Mouse (Mus musculus) hindbrain, embryonic 16.5 days (tissue): Measurements from ENCODE around the gene Hoxb2. TPM values are rescaled to one million over a fixed set of nuclear protein-coding genes. Genes with fewer than 3 reads are reported as not detected.

Experiments
- ATAC-seq: fragments of 200-750 bp; cut with Nextera tagmentation; 2 replicates; pipeline ENCODE4 v1.8.0; 2017; ENCODE audit warnings: moderate TSS enrichment, moderate library complexity
- H3K27ac ChIP-seq: fragments of 300-500 bp; sonication (generic); 2 replicates; pipeline ENCODE4 v1.5.1; 2014; ENCODE audit warnings: low read depth, mild to moderate bottlenecking, control low read depth, low read length, moderate library complexity
- H3K27me3 ChIP-seq: fragments of 300-500 bp; sonication (generic); replicated peaks from 2 replicates; pipeline ENCODE4 v1.6.1; 2014; ENCODE audit warnings: low read length; ENCODE audit not compliant: control insufficient read depth, insufficient read depth
- H3K36me3 ChIP-seq: fragments of 300-500 bp; sonication (generic); 2 replicates; pipeline ENCODE4 v1.6.1; 2014; ENCODE audit warnings: mild to moderate bottlenecking, low read length, moderate library complexity, mixed read lengths; ENCODE audit not compliant: control insufficient read depth, insufficient read depth
- H3K4me1 ChIP-seq: fragments of 300-500 bp; sonication (generic); 2 replicates; pipeline ENCODE4 v1.6.1; 2014; ENCODE audit warnings: low read depth, low read length; ENCODE audit not compliant: control insufficient read depth, insufficient read depth
- H3K4me2 ChIP-seq: fragments of 300-500 bp; sonication (generic); 2 replicates; pipeline ENCODE4 v1.6.1; 2014; ENCODE audit warnings: mild to moderate bottlenecking, low read length, control low read depth, moderate library complexity
- H3K4me3 ChIP-seq: fragments of 300-500 bp; sonication (generic); 2 replicates; pipeline ENCODE4 v1.5.1; 2014; ENCODE audit warnings: mild to moderate bottlenecking, low read length, control low read depth, moderate library complexity
- H3K9ac ChIP-seq: fragments of 300-500 bp; sonication (generic); 2 replicates; pipeline ENCODE4 v1.6.1; 2014; ENCODE audit warnings: low read depth, mild to moderate bottlenecking, control low read depth, low read length, moderate library complexity
- H3K9me3 ChIP-seq: fragments of 300-500 bp; sonication (generic); 2 replicates; pipeline ENCODE4 v1.6.1; 2014; ENCODE audit warnings: mild to moderate bottlenecking, low read length, moderate library complexity; ENCODE audit not compliant: control insufficient read depth
- WGBS: fragments of 180-500 bp; shearing (Covaris S2); extraction: QIAGEN DNeasy Blood & Tissue Kit; methylation state at CpG from one replicate; pipeline ENCODE4 v1.1.7; 2014; 5-methylcytosine and 5-hydroxymethylcytosine counted together
- polyA plus RNA-seq: library from polyadenylated mRNA; unstranded; fragments of >200 nt; fragmentation: Nextera tagmentation; extraction: Ambion mirVana; gene quantifications from 2 replicates; pipeline ENCODE4 v1.2.1, GENCODE M21; 2015

Gene Hoxb2
- polyA plus RNA-seq, 1 experiment from 2014 or later: 20.0 TPM

DNA sequence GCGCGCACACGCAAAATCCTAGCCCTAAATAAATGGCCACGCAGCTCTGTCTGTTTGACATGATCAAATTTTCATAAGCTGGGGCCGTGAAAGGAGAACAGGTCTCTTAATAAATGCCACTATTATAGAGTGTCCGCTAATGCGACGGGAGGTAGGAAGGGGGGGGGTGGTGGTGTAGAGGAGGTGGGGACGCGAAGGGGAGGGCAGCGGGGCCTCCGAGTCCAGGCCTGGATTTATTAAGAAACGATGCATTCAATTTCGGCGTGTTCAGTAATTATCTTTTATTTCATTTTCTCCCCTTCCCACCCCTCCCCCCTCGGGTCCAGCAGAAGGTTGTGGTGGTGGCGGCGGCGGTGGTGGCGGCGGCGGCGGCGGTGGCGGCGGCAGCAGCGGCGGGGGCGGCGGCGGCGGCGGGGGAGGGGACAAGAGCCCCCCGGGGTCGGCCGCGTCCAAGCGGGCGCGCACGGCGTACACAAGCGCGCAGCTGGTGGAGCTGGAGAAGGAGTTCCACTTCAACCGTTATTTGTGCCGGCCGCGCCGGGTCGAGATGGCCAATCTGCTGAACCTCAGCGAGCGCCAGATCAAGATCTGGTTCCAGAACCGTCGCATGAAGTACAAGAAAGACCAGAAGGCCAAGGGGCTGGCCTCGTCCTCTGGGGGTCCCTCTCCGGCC, 5.0 kb upstream of the Hoxb2 start:
- peaks cover 32% of the 10 kb centered on the region for H3K4me1 ChIP-seq
- ATAC-seq: no peak
- H3K9ac ChIP-seq: peak overlapping the region; percentile 62
- peaks cover 28% of the 10 kb centered on the region for H3K27me3 ChIP-seq
- H3K36me3 ChIP-seq: no peaks in the 10 kb centered on the region
- peak overlapping the region; percentile 30 for H3K4me3 ChIP-seq
- H3K27ac ChIP-seq: peak overlapping the region; percentile 91
- no peaks in the 10 kb centered on the region for H3K9me3 ChIP-seq
- H3K4me2 ChIP-seq: peak overlapping the region; percentile 62
- 2% methylated on average over 50 of the region's 56 CpGs for WGBS

DNA sequence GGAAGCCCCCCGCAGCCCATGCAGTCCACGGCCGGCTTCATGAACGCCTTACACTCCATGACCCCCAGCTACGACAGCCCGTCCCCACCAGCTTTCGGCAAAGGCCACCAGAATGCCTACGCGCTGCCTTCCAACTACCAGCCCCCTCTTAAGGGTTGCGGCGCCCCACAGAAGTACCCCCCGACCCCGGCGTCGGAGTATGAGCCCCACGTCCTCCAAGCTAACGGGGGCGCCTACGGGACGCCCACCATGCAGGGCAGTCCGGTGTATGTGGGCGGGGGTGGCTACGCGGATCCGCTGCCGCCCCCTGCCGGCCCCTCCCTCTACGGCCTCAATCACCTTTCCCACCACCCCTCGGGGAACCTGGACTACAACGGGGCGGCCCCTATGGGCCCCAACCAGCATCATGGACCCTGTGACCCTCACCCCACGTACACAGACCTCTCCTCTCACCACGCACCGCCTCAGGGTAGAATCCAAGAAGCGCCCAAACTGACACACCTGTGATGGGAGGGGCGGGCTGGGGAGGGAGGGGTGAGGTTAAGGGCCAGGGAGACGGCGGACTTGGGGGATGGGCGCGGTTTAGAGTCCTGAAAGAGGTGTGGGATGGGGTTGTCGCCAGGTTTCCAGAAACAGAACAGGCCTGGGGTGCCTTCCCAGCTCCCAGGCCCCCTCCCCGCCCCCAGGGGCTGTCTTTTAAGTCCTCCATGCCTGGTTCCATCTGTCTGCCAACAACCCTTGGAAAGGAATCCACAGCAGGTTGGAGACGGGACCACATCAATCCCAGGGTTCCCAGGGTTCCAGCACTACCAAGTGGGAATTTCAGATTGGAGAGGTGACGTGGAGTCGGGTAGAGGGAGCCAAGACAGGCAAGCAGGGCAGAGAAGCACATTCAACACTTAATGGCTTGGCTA, 4.2 kb upstream of the Hoxb2 start:
- peak overlapping the region; percentile 91 for H3K27ac ChIP-seq
- no peaks in the 10 kb centered on the region for H3K36me3 ChIP-seq
- no peak for ATAC-seq
- H3K27me3 ChIP-seq: peaks cover 30% of the 10 kb centered on the region
- peaks cover 38% of the 10 kb centered on the region for H3K4me1 ChIP-seq
- 2% methylated on average over 44 of the region's 45 CpGs for WGBS
- peak overlapping the region; percentile 62 for H3K9ac ChIP-seq
- H3K9me3 ChIP-seq: no peaks in the 10 kb centered on the region
- peak overlapping the region; percentile 62 for H3K4me2 ChIP-seq
- H3K4me3 ChIP-seq: peak overlapping the region; percentile 30

DNA sequence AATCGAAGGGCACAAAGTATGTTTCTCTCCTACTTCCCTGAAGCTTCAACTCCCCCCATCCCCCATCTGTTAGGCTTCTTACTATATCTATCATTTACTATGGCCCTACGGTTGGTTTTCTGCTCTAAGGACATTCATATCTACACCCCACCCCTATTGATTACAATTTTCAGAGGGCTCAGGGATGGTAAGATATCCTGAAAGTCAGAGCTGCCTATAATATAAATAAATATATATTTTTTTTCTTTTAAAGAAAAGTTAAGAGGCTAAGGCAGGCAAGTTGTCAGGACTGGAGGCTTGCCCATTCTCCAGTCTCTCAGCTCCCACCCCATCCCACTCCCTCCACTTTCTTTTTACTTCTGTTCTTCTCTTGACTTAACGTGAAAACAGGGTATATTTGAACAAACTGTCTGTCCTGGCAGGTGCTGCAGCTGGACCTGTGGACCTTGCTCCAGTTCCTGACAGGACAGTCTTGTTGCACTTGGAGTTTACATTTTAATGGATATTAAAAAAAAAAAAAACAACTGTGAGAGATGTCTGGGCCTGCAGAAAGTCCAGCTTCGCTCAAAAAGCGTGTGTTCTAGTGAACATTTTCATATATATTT, 3.3 kb upstream of the Hoxb2 start:
- peak overlapping the region; percentile 62; the same call in 1 of the 2 replicates for H3K4me2 ChIP-seq
- no peaks in the 10 kb centered on the region for H3K36me3 ChIP-seq
- H3K4me3 ChIP-seq: no peak overlapping the region
- H3K9ac ChIP-seq: no peak overlapping the region
- H3K27me3 ChIP-seq: peaks cover 30% of the 10 kb centered on the region
- H3K4me1 ChIP-seq: peaks cover 38% of the 10 kb centered on the region
- ATAC-seq: no peak
- H3K27ac ChIP-seq: peak overlapping the region; percentile 91
- 22% methylated on average over 5 of the region's 5 CpGs for WGBS
- no peaks in the 10 kb centered on the region for H3K9me3 ChIP-seq

DNA sequence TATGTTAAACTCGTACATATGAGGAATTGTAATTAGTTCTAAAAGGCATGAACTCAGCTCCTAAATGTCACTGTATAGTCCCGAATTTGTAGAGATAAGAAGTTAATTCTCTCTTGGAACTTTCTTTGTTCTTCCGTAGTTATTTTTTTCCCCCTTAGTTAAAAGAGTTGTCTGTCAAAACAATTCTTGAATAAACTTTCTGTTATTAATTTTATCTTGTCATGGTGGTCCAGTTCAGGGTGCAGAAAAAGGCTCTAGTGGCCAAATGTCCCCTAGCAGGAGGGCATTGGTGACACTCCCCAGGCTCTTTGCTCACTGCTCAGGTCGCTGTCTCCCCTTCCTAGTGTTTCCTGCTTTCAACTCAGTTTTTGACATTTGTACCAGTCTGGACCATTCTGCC, 2.6 kb upstream of the Hoxb2 start:
- peaks cover 32% of the 10 kb centered on the region for H3K27me3 ChIP-seq

DNA sequence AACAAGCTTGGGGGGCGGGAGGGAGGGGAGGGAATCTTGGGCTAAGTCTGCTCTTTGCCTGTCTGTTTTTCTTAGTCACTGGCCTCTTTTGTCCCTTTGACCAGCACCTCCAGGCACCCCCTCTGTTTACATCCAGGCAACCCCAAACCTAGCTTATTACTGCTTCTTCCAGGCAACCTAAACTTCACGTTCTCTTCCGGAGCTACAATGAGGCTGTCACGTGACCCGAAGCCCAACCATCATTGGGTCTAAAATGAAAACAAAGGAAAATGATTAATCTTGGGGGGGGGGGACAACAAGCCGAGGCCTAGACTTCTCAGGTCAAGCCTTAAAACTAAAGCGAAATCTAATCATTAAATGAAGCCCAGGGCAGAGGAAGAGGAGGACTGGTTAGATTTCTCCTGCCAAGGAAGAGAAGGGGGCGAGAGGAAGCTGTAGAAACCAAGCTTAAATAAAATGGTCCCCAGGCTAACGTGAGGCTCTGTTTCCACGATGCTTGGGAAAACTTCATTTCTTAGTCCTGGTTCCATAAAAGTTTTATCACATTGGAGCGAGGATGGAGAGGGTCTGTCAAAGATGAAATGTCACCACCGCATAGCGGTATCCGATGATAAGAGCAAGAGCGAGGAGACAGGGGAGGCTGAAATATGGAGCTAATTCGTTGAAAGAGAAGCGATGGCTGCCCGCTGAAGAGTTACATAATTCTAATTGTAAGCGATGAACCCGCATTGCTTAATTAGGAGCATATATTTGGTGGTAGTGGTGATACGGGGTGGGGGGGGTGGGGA, 2.0 kb upstream of the Hoxb2 start:
- Histone ChIP-seq H3K4me2 (peak overlapping the region; percentile 46), H3K27ac (peak overlapping the region; percentile 97), H3K4me1 (peaks cover 38% of the 10 kb centered on the region), H3K4me3 (peak overlapping the region; percentile 6; the same call in 1 of the 2 replicates), H3K27me3 (peaks cover 32% of the 10 kb centered on the region), H3K9ac (peak overlapping the region; percentile 43), H3K36me3 (no peaks in the 10 kb centered on the region), H3K9me3 (no peaks in the 10 kb centered on the region)
- no peak for ATAC-seq
- 4% methylated on average over 21 of the region's 21 CpGs for WGBS

More for the DNA sequence above, 2.6 kb upstream of the Hoxb2 start:
- H3K9ac ChIP-seq: peak overlapping the region; percentile 43
- no peak overlapping the region; the same call in 1 of the 2 replicates for H3K4me3 ChIP-seq
- no peak for ATAC-seq
- peak overlapping the region; percentile 97 for H3K27ac ChIP-seq
- H3K36me3 ChIP-seq: no peaks in the 10 kb centered on the region
- no peaks in the 10 kb centered on the region for H3K9me3 ChIP-seq
- H3K4me1 ChIP-seq: peaks cover 38% of the 10 kb centered on the region
- 12% methylated on average over 4 of the region's 4 CpGs for WGBS
- peak overlapping the region; percentile 46 for H3K4me2 ChIP-seq

DNA sequence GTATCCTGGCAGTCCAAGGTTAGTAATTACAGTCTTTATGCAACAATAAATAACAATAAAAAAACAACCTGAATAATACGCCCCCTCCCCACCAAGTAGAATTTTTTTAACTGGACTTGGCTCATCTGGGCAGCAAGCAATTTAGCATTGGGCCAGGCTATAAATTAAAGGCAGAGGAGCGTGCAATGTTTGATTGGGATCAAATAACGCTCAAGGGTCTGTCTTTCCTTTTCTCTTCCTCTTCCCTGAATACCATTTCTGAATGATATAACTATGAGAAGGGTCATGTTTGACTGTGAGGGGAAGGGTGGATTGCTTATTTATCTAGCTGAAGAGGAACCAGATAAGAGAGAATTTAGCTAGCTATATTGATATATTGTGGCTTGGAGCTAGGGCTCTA, 1.3 kb upstream of the Hoxb2 start:
- no peaks in the 10 kb centered on the region for H3K36me3 ChIP-seq
- 20% methylated on average over 3 of the region's 3 CpGs for WGBS
- no peaks in the 10 kb centered on the region for H3K9me3 ChIP-seq
- H3K4me3 ChIP-seq: no peak overlapping the region
- H3K27ac ChIP-seq: peak overlapping the region; percentile 97
- H3K4me2 ChIP-seq: peak overlapping the region; percentile 46
- ATAC-seq: no peak
- peaks cover 38% of the 10 kb centered on the region for H3K4me1 ChIP-seq
- H3K27me3 ChIP-seq: peaks cover 31% of the 10 kb centered on the region
- peak overlapping the region; percentile 20; the same call in 1 of the 2 replicates for H3K9ac ChIP-seq

DNA sequence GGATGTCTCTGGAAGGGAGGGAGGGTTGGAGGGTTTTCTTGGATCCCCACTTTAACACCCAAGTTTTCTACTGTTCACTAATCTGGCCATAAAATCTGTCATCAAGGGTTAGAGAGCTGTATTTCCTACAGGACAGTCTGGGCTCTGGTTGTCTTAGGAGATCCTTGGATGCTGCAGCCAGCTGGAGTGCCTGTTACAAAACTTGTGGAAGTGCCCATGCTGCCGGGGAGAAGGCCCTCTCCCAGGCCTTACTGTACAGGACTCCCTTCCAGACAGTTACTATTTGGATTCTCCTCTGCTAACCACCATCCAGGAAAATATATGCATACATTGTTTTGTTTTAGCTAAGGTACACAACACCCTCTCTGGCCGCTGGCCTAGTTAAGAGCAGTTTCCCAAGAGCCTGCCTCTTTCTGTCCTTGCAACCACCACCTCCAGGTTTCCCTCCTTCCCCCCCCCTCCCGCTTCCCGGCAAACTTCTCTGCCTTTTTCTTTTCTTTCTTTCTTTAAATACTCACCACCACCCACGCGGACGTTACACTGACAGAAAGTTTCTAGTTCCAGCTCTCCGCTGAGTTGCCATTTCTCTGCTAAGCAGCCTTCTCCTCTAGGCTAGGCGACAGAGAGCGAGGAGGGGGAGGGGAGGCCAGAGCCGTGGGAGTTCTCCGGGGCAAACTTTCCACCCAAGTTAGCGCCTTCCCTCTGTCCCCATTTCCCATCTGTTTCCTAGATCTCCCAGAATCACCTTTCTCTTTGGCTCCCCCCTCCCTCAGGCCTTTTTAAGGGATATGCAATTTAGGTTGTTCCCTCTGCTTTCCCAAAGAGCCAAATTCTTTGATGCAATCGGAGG, 609 bp upstream of the Hoxb2 start:
- Histone ChIP-seq H3K9me3 (no peaks in the 10 kb centered on the region), H3K4me1 (peaks cover 35% of the 10 kb centered on the region), H3K4me2 (peak overlapping the region; percentile 46), H3K27ac (peak overlapping the region; percentile 97), H3K4me3 (peak overlapping the region; percentile 11), H3K36me3 (no peaks in the 10 kb centered on the region), H3K27me3 (peaks cover 25% of the 10 kb centered on the region), H3K9ac (peak overlapping the region; percentile 11)
- WGBS: 6% methylated on average over 14 of the region's 14 CpGs
- no peak for ATAC-seq

DNA sequence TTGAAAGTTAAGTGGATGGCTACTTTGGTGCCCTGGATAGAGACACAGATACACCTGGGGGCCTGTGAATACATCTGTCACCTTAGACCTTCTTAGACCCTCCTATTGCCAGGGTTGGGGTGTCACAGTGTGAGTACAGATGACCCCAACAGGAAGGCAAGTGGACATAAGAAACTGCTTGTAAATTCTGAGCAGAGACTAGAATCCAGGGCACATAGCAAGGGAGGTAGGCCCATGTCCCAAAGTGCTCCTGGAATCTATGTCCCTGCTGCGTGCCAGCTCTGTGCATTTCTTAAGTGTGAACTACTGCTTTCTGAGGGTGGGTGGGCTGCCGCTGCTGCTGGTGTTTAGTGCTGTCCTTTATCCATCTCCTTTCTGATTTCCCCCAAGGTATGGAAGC, 466 bp downstream of the Hoxb2 start:
- Histone ChIP-seq H3K27me3 (peaks cover 19% of the 10 kb centered on the region), H3K9me3 (no peaks in the 10 kb centered on the region), H3K4me2 (peak overlapping the region; percentile 61), H3K9ac (peak overlapping the region; percentile 24; the same call in 1 of the 2 replicates), H3K36me3 (no peaks in the 10 kb centered on the region), H3K27ac (peak overlapping the region; percentile 97), H3K4me3 (no peak overlapping the region), H3K4me1 (peaks cover 28% of the 10 kb centered on the region)
- no peak for ATAC-seq
- WGBS: 16% methylated on average over 2 of the region's 2 CpGs
